Mouse (Mus musculus) kidney, embryonic 14.5 days (tissue): ENCODE measurements around the gene Shisa8. TPM values are rescaled to one million over a fixed set of nuclear protein-coding genes. Genes with fewer than 3 reads are reported as not detected.

ENCODE experiments used
- ATAC-seq: fragments of 200-750 bp; cut with Nextera tagmentation; 2 replicates; pipeline ENCODE4 v1.8.0; 2017; ENCODE audit warnings: moderate number of reproducible peaks, mild to moderate bottlenecking, moderate TSS enrichment, moderate library complexity; ENCODE audit not compliant: low FRiP score, low TSS enrichment
- H3K27ac ChIP-seq: fragments of 300-500 bp; sonication (generic); 2 replicates; pipeline ENCODE4 v1.5.1; 2014; ENCODE audit warnings: low read depth, mild to moderate bottlenecking, low read length, moderate library complexity, mixed read lengths
- H3K27me3 ChIP-seq: fragments of 300-500 bp; sonication (generic); 2 replicates; pipeline ENCODE4 v1.6.1; 2014; ENCODE audit warnings: mild to moderate bottlenecking, low read length; ENCODE audit not compliant: control insufficient read depth, insufficient read depth
- H3K36me3 ChIP-seq: fragments of 300-500 bp; sonication (generic); 2 replicates; pipeline ENCODE4 v1.6.1; 2014; ENCODE audit warnings: low read length, mixed read lengths; ENCODE audit not compliant: control insufficient read depth, insufficient read depth
- H3K4me1 ChIP-seq: fragments of 300-500 bp; sonication (generic); 2 replicates; pipeline ENCODE4 v1.6.1; 2014; ENCODE audit warnings: low read length, mixed read lengths; ENCODE audit not compliant: control insufficient read depth, insufficient read depth
- H3K4me2 ChIP-seq: fragments of 300-500 bp; sonication (generic); replicated peaks from 2 replicates; pipeline ENCODE4 v1.6.1; 2014; ENCODE audit warnings: low read depth, mild to moderate bottlenecking, low read length
- H3K4me3 ChIP-seq: fragments of 300-500 bp; sonication (generic); 2 replicates; pipeline ENCODE4 v1.5.1; 2014; ENCODE audit warnings: mild to moderate bottlenecking, low read length
- H3K9ac ChIP-seq: fragments of 300-500 bp; sonication (generic); 2 replicates; pipeline ENCODE4 v1.6.1; 2014; ENCODE audit warnings: low read depth, mild to moderate bottlenecking, low read length, moderate library complexity
- H3K9me3 ChIP-seq: fragments of 300-500 bp; sonication (generic); 2 replicates; pipeline ENCODE4 v1.6.1; 2016; ENCODE audit warnings: low read length; ENCODE audit not compliant: control insufficient read depth
- WGBS: fragments of 180-500 bp; shearing (Covaris S2); extraction: QIAGEN DNeasy Blood & Tissue Kit; methylation state at CpG from one replicate; pipeline ENCODE4 v1.1.7; 2014; 5-methylcytosine and 5-hydroxymethylcytosine counted together
- microRNA counts: library from miRNA; unstranded; fragments of <30 nt; microRNA quantifications from one replicate; lab custom pipeline; 2017
- microRNA-seq: library from miRNA; unstranded; fragments of <30 nt; microRNA quantifications from one replicate; pipeline ENCODE4, GENCODE M21; 2016
- polyA plus RNA-seq: library from polyadenylated mRNA; unstranded; fragments of >200 nt; fragmentation: Nextera tagmentation; extraction: Ambion mirVana; gene quantifications from 2 replicates; pipeline ENCODE4 v1.2.1, GENCODE M21; 2014

Gene Shisa8
- polyA plus RNA-seq, 1 experiment from 2014 or later: 0.80 TPM

- no peak for ATAC-seq
- Histone ChIP-seq H3K4me3 (no peak overlapping the region), H3K27ac (peak overlapping the region; percentile 60; the same call in 1 of the 2 replicates), H3K36me3 (no peaks in the 10 kb centered on the region), H3K4me1 (peaks cover 31% of the 10 kb centered on the region), H3K27me3 (no peaks in the 10 kb centered on the region), H3K9ac (peak overlapping the region; percentile 24; the same call in 1 of the 2 replicates), H3K4me2 (no peak overlapping the region), H3K9me3 (no peaks in the 10 kb centered on the region)
- WGBS: 38% methylated on average over 17 of the region's 17 CpGs
Observed at GRCm38 (mm10) chr15:82158243-82159035, 54.2 kb downstream of the Shisa8 start.

- H3K9ac ChIP-seq: no peak overlapping the region
- 70% methylated on average over 10 of the region's 10 CpGs for WGBS
- ATAC-seq: no peak
- H3K27me3 ChIP-seq: no peaks in the 10 kb centered on the region
- H3K27ac ChIP-seq: no peak overlapping the region
- H3K9me3 ChIP-seq: no peaks in the 10 kb centered on the region
- H3K4me1 ChIP-seq: peaks cover 31% of the 10 kb centered on the region
- no peaks in the 10 kb centered on the region for H3K36me3 ChIP-seq
- no peak overlapping the region for H3K4me3 ChIP-seq
- H3K4me2 ChIP-seq: no peak overlapping the region
Observed at GRCm38 (mm10) chr15:82156902-82157301, 55.7 kb downstream of the Shisa8 start.

GRCm38 (mm10) chr15:82156298-82156697 lies 56.3 kb downstream of the Shisa8 start:
- Histone ChIP-seq H3K4me3 (no peak overlapping the region), H3K4me1 (peaks cover 29% of the 10 kb centered on the region), H3K9ac (no peak overlapping the region), H3K4me2 (no peak overlapping the region), H3K36me3 (no peaks in the 10 kb centered on the region), H3K9me3 (no peaks in the 10 kb centered on the region), H3K27ac (no peak overlapping the region), H3K27me3 (no peaks in the 10 kb centered on the region)
- no peak for ATAC-seq
- 96% methylated on average over 6 of the region's 6 CpGs for WGBS

MicroRNA genes within 50 kb of the gene (microRNA counts, 519-probe panel; counts per million panel counts)
- microRNA mmu-miR-33 (lab: Ali Mortazavi, UCI): 3,405 counts per million, percentile 14 among the panel's probes with 10 or more counts

Small RNA genes lying within 50 kb of the gene (microRNA-seq; reads per million reads assigned to microRNA genes)
- 65.4 reads per million, percentile 48 among the genes with 10 or more reads in this experiment for gene Mir33

Other genes starting within 250 kb of the Shisa8 start
- not detected in 2 replicates for gene 1700029P11Rik, start 232.3 kb downstream of the Shisa8 start, polyA plus RNA-seq
- 71.9 and 87.6 TPM in 2 replicates for gene Xrcc6, start 225.0 kb downstream of the Shisa8 start, polyA plus RNA-seq
- gene Desi1, start 179.0 kb downstream of the Shisa8 start, polyA plus RNA-seq: 18.9 and 33.0 TPM in 2 replicates
- gene Snu13, start 165.2 kb downstream of the Shisa8 start, polyA plus RNA-seq: 342 and 399 TPM in 2 replicates
- not detected in 2 replicates for gene 4930407I10Rik, start 153.7 kb downstream of the Shisa8 start, polyA plus RNA-seq
- 0.07 TPM in 1 of 2 replicates, not detected in the other for gene Mei1, start 142.8 kb downstream of the Shisa8 start, polyA plus RNA-seq
- gene Ccdc134, start 84.9 kb downstream of the Shisa8 start, polyA plus RNA-seq: 12.8 and 19.6 TPM in 2 replicates
- 76.9 and 114 TPM in 2 replicates for gene Srebf2, start 65.6 kb downstream of the Shisa8 start, polyA plus RNA-seq
- gene Tnfrsf13c, start 11.6 kb upstream of the Shisa8 start, polyA plus RNA-seq: 0.12 and 0.13 TPM in 2 replicates
- 83.3 and 116 TPM in 2 replicates for gene Cenpm, start 31.9 kb upstream of the Shisa8 start, polyA plus RNA-seq
- not detected in 2 replicates for gene 1500009C09Rik, start 39.6 kb upstream of the Shisa8 start, polyA plus RNA-seq
- 8.6 and 15.8 TPM in 2 replicates for gene Sept3, start 62.1 kb upstream of the Shisa8 start, polyA plus RNA-seq
- gene Wbp2nl, start 86.1 kb upstream of the Shisa8 start, polyA plus RNA-seq: 0.23 and 0.65 TPM in 2 replicates
- gene Naga, start 126.1 kb upstream of the Shisa8 start, polyA plus RNA-seq: 43.6 and 57.3 TPM in 2 replicates
- gene Pheta2, start 126.1 kb upstream of the Shisa8 start, polyA plus RNA-seq: 4.7 and 8.9 TPM in 2 replicates
- 276 and 306 TPM in 2 replicates for gene Smdt1, start 126.1 kb upstream of the Shisa8 start, polyA plus RNA-seq
- gene Ndufa6, start 141.5 kb upstream of the Shisa8 start, polyA plus RNA-seq: 396 and 553 TPM in 2 replicates
- gene Cyp2d22, start 167.4 kb upstream of the Shisa8 start, polyA plus RNA-seq: 7.0 and 8.2 TPM in 2 replicates
- not detected in 2 replicates for gene Cyp2d11, start 181.2 kb upstream of the Shisa8 start, polyA plus RNA-seq
- gene Cyp2d10, start 194.4 kb upstream of the Shisa8 start, polyA plus RNA-seq: not detected in 2 replicates
- gene Cyp2d9, start 220.6 kb upstream of the Shisa8 start, polyA plus RNA-seq: 0.16 TPM in 1 of 2 replicates, not detected in the other